Mouse (Mus musculus) forebrain, embryonic 12.5 days (tissue): ENCODE results near the gene R3hdm4. TPM values are rescaled to one million over a fixed set of nuclear protein-coding genes. Genes with fewer than 3 reads are reported as not detected.

Source experiments
- ATAC-seq: fragments of 200-750 bp; cut with Nextera tagmentation; 2 replicates; pipeline ENCODE4 v1.8.0; 2017; ENCODE audit warnings: moderate TSS enrichment; ENCODE audit not compliant: low FRiP score
- H3K27ac ChIP-seq: fragments of 300-500 bp; sonication (generic); 2 replicates; pipeline ENCODE4 v1.5.1; 2016; ENCODE audit warnings: mild to moderate bottlenecking
- H3K27me3 ChIP-seq: fragments of 300-500 bp; sonication (generic); 2 replicates; pipeline ENCODE4 v1.6.1; 2016; ENCODE audit warnings: mild to moderate bottlenecking
- H3K36me3 ChIP-seq: fragments of 300-500 bp; sonication (generic); replicated peaks from 2 replicates; pipeline ENCODE4 v1.6.1; 2016; ENCODE audit warnings: mild to moderate bottlenecking
- H3K4me1 ChIP-seq: fragments of 300-500 bp; sonication (generic); 2 replicates; pipeline ENCODE4 v1.6.1; 2016
- H3K4me2 ChIP-seq: fragments of 300-500 bp; sonication (generic); 2 replicates; pipeline ENCODE4 v1.6.1; 2016; ENCODE audit warnings: mild to moderate bottlenecking, moderate library complexity
- H3K4me3 ChIP-seq: fragments of 300-500 bp; sonication (generic); replicated peaks from 2 replicates; pipeline ENCODE4 v1.5.1; 2016; ENCODE audit warnings: mild to moderate bottlenecking
- H3K9ac ChIP-seq: fragments of 300-500 bp; sonication (generic); 2 replicates; pipeline ENCODE4 v1.6.1; 2016; ENCODE audit warnings: mild to moderate bottlenecking
- H3K9me3 ChIP-seq: fragments of 300-500 bp; sonication (generic); 2 replicates; pipeline ENCODE4 v1.6.1; 2016
- WGBS: fragments of 180-500 bp; shearing (Covaris S2); methylation state at CpG from one replicate; pipeline ENCODE4 v1.1.7; 2016; 5-methylcytosine and 5-hydroxymethylcytosine counted together
- polyA plus RNA-seq: library from polyadenylated mRNA; unstranded; fragments of >200 nt; fragmentation: Nextera tagmentation; extraction: Ambion mirVana; gene quantifications from 2 replicates; pipeline ENCODE4 v1.2.1, GENCODE M21; 2016

The R3hdm4 gene
- polyA plus RNA-seq, 1 experiment from 2014 or later: 162 TPM

- Histone ChIP-seq H3K9me3 (no peaks in the 10 kb centered on the region), H3K4me2 (no peak overlapping the region), H3K36me3 (no peaks in the 10 kb centered on the region), H3K4me1 (peaks cover 15% of the 10 kb centered on the region), H3K9ac (no peak overlapping the region), H3K4me3 (no peak overlapping the region), H3K27ac (no peak overlapping the region), H3K27me3 (peaks cover 59% of the 10 kb centered on the region)
- 14% methylated on average over 22 of the region's 22 CpGs for WGBS
- ATAC-seq: no peak
These were observed 37.5 kb downstream of the R3hdm4 start for GRCm38 (mm10) chr10:79883297-79884084.

GRCm38 (mm10) chr10:79881981-79882380, 39.0 kb downstream of the R3hdm4 start:
- Histone ChIP-seq H3K9me3 (no peaks in the 10 kb centered on the region), H3K27me3 (peaks cover 59% of the 10 kb centered on the region), H3K9ac (0 out of 2 replicates have a peak overlapping the region, but pooled peaks have one; percentile 21), H3K27ac (no peak overlapping the region), H3K4me2 (peak overlapping the region; percentile 42), H3K36me3 (no peaks in the 10 kb centered on the region), H3K4me1 (peaks cover 15% of the 10 kb centered on the region), H3K4me3 (peak overlapping the region; percentile 5; the same call in 1 of the 2 replicates)
- 8% methylated on average over 22 of the region's 22 CpGs for WGBS
- peak; percentile 24; the same call in 1 of the 2 replicates for ATAC-seq

- whole genome bisulfite sequencing: 18% methylated on average over 9 of the region's 9 CpGs
These were observed 40.3 kb downstream of the R3hdm4 start for GRCm38 (mm10) chr10:79880721-79881120.

GRCm38 (mm10) chr10:79879527-79879926, 41.5 kb downstream of the R3hdm4 start:
- Histone ChIP-seq H3K9ac (no peak overlapping the region), H3K9me3 (no peaks in the 10 kb centered on the region), H3K27ac (no peak overlapping the region), H3K27me3 (peaks cover 59% of the 10 kb centered on the region), H3K4me1 (peaks cover 26% of the 10 kb centered on the region), H3K4me2 (no peak overlapping the region), H3K4me3 (no peak overlapping the region), H3K36me3 (no peaks in the 10 kb centered on the region)
- ATAC-seq: no peak
- whole genome bisulfite sequencing: 41% methylated on average over 3 of the region's 3 CpGs

More at GRCm38 (mm10) chr10:79880721-79881120, 40.3 kb downstream of the R3hdm4 start:
- Histone ChIP-seq H3K9me3 (no peaks in the 10 kb centered on the region), H3K4me3 (no peak overlapping the region), H3K27me3 (peaks cover 59% of the 10 kb centered on the region), H3K36me3 (no peaks in the 10 kb centered on the region), H3K27ac (no peak overlapping the region), H3K9ac (no peak overlapping the region), H3K4me2 (no peak overlapping the region), H3K4me1 (peaks cover 15% of the 10 kb centered on the region)
- ATAC-seq: no peak

- no peaks in the 10 kb centered on the region for H3K9me3 ChIP-seq
- no peaks in the 10 kb centered on the region for H3K36me3 ChIP-seq
- no peak overlapping the region for H3K4me3 ChIP-seq
- no peak overlapping the region for H3K9ac ChIP-seq
- no peak for ATAC-seq
- no peak overlapping the region for H3K27ac ChIP-seq
- peaks cover 41% of the 10 kb centered on the region for H3K27me3 ChIP-seq
- H3K4me2 ChIP-seq: no peak overlapping the region
- peaks cover 30% of the 10 kb centered on the region for H3K4me1 ChIP-seq
- 48% methylated on average over 12 of the region's 12 CpGs for WGBS
These were observed 43.3 kb downstream of the R3hdm4 start for GRCm38 (mm10) chr10:79877757-79878156.

GRCm38 (mm10) chr10:79877174-79877573, 43.8 kb downstream of the R3hdm4 start:
- Histone ChIP-seq H3K36me3 (peaks cover under 1% of the 10 kb centered on the region; the same call in 1 of the 2 replicates), H3K4me1 (peaks cover 30% of the 10 kb centered on the region), H3K27me3 (peaks cover 35% of the 10 kb centered on the region), H3K9me3 (no peaks in the 10 kb centered on the region), H3K9ac (no peak overlapping the region), H3K4me2 (no peak overlapping the region), H3K4me3 (no peak overlapping the region), H3K27ac (no peak overlapping the region)
- no peak for ATAC-seq
- 74% methylated on average over 1 of the region's 1 CpGs for WGBS

GRCm38 (mm10) chr10:79874290-79874862, 46.6 kb downstream of the R3hdm4 start, which contains the start of the genes Prtn3 and Plppr3:
Prtn3 (plus strand) TSS chr10:79874476.
Plppr3 (minus strand) TSS chr10:79874634.
- Histone ChIP-seq H3K4me1 (peaks cover 39% of the 10 kb centered on the region), H3K27ac (peak within 1 kb of the TSS; percentile 93), H3K4me3 (peak within 1 kb of the TSS; percentile 76), H3K27me3 (peaks cover 7% of the 10 kb centered on the region; the same call in 1 of the 2 replicates), H3K4me2 (peak within 1 kb of the TSS; percentile 71), H3K9ac (peak within 1 kb of the TSS; percentile 95), H3K9me3 (no peaks in the 10 kb centered on the region), H3K36me3 (peaks cover 24% of the 10 kb centered on the region)
- ATAC-seq: peak; percentile 95
- WGBS: 0% methylated on average over 49 of the region's 57 CpGs

- H3K4me3 ChIP-seq: peak overlapping the region; percentile 76
- peaks cover 7% of the 10 kb centered on the region; the same call in 1 of the 2 replicates for H3K27me3 ChIP-seq
- peak overlapping the region; percentile 95 for H3K9ac ChIP-seq
- peaks cover 29% of the 10 kb centered on the region for H3K36me3 ChIP-seq
- no peaks in the 10 kb centered on the region for H3K9me3 ChIP-seq
- ATAC-seq: 0 out of 2 replicates have a peak, but pooled peaks have one; percentile 13
- peaks cover 44% of the 10 kb centered on the region for H3K4me1 ChIP-seq
- H3K4me2 ChIP-seq: peak overlapping the region; percentile 71
- 1% methylated on average over 26 of the region's 26 CpGs for WGBS
- peak overlapping the region; percentile 93 for H3K27ac ChIP-seq
These were observed 47.2 kb downstream of the R3hdm4 start for GRCm38 (mm10) chr10:79873715-79874289.

- H3K9ac ChIP-seq: peak overlapping the region; percentile 95
- peaks cover 44% of the 10 kb centered on the region for H3K4me1 ChIP-seq
- H3K27me3 ChIP-seq: peaks cover 7% of the 10 kb centered on the region; the same call in 1 of the 2 replicates
- peaks cover 29% of the 10 kb centered on the region for H3K36me3 ChIP-seq
- H3K27ac ChIP-seq: peak overlapping the region; percentile 93
- H3K9me3 ChIP-seq: no peaks in the 10 kb centered on the region
- H3K4me2 ChIP-seq: peak overlapping the region; percentile 71
- peak overlapping the region; percentile 76 for H3K4me3 ChIP-seq
- 4% methylated on average over 6 of the region's 6 CpGs for WGBS
- ATAC-seq: no peak
These were observed 47.7 kb downstream of the R3hdm4 start for GRCm38 (mm10) chr10:79873313-79873712.

GRCm38 (mm10) chr10:79872862-79873261, 48.1 kb downstream of the R3hdm4 start:
- WGBS: 49% methylated on average over 3 of the region's 3 CpGs
- H3K4me2 ChIP-seq: peak overlapping the region; percentile 71
- H3K27me3 ChIP-seq: peaks cover 4% of the 10 kb centered on the region; the same call in 1 of the 2 replicates
- H3K9ac ChIP-seq: peak overlapping the region; percentile 95
- H3K4me3 ChIP-seq: peak overlapping the region; percentile 76
- ATAC-seq: no peak
- H3K4me1 ChIP-seq: peaks cover 44% of the 10 kb centered on the region
- H3K9me3 ChIP-seq: no peaks in the 10 kb centered on the region
- peak overlapping the region; percentile 93 for H3K27ac ChIP-seq
- H3K36me3 ChIP-seq: peaks cover 29% of the 10 kb centered on the region

- peak overlapping the region; percentile 10; the same call in 1 of the 2 replicates for H3K4me3 ChIP-seq
- no peaks in the 10 kb centered on the region for H3K9me3 ChIP-seq
- H3K36me3 ChIP-seq: peaks cover 37% of the 10 kb centered on the region
- H3K27me3 ChIP-seq: no peaks in the 10 kb centered on the region
- H3K9ac ChIP-seq: peak overlapping the region; percentile 1; the same call in 1 of the 2 replicates
- peaks cover 44% of the 10 kb centered on the region for H3K4me1 ChIP-seq
- H3K27ac ChIP-seq: no peak overlapping the region
- no peak for ATAC-seq
- 83% methylated on average over 8 of the region's 8 CpGs for WGBS
- peak overlapping the region; percentile 71 for H3K4me2 ChIP-seq
These were observed 49.2 kb downstream of the R3hdm4 start for GRCm38 (mm10) chr10:79871845-79872244.

GRCm38 (mm10) chr10:79866601-79867000, 54.4 kb downstream of the R3hdm4 start:
- peaks cover 83% of the 10 kb centered on the region for H3K36me3 ChIP-seq

More at GRCm38 (mm10) chr10:79866601-79867000, 54.4 kb downstream of the R3hdm4 start:
- Histone ChIP-seq H3K4me2 (no peak overlapping the region), H3K4me3 (no peak overlapping the region), H3K9ac (no peak overlapping the region), H3K4me1 (peaks cover 21% of the 10 kb centered on the region), H3K27ac (no peak overlapping the region), H3K9me3 (no peaks in the 10 kb centered on the region), H3K27me3 (no peaks in the 10 kb centered on the region)
- 87% methylated on average over 11 of the region's 11 CpGs for WGBS
- no peak for ATAC-seq
